Mouse (Mus musculus): ENCODE measurements at regions not wholly inside any gene's neighbourhood (a gene's known extent, or its start where the extent isn't known, plus 50 kb on each side); places are given as distances from the start of the nearest gene placed in this dataset.

DNA sequence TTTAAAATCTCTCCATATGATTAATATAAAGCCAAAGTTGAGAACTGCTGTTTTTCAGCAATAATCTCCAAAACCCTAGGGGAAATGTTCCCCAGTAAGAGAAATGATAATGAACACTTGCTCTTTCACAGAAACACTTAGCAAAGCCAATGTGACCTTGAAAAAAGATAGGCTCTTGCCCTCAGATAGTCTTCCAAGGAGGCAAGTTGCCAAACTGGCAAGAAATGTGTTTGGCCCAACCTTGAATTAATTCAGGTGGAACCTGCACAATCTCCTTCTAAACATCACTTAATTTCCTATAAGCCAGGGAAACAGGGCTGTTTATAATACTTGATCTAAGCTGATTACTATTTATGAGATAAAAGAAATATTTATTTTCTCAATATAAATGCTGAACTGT lies 244.0 kb upstream of the Gnaz start:
- DNase-seq (ENCODE audit: low spot score), result no peak

DNA sequence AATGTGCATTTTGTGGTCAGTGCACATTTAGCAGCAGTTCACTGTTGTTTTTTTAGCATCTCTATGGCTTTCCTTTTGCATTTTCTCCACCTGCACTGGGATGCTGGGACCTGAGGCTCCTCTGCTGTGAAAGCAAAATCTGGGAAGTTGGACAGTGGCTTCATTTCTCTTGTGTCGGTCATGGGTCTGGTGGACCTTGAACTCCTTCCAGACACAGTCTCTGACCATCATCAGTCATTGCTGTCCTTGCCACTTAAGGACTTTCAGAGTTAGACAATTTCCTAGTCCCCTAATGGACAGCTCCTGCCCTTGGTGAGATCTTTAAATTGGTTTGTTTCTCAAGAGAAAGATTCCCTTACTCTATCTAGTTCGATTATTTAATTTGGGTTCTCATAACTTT lies 217.5 kb upstream of the Gnaz start:
- DNase-seq (ENCODE audit: low spot score), result no peak

DNA sequence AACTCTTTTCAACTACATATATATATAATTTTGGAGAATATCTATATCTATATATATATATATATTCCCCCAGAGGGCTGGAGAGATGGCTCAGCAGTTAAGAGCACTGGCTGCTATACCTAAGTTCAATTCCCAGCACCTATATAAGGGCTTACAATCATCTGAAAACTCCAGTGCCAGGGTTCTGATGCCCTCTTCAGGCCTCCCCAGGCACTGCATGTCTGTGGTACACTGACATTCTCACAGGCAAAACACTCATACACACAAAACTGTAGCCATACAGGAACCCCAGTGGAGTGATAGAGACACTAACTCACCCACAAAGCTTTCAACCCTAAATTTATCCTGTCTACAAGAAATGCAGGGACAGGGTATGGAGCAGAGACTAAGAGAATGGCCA lies 216.1 kb upstream of the Gnaz start:
- no peak for DNase-seq (ENCODE audit: low spot score)

DNA sequence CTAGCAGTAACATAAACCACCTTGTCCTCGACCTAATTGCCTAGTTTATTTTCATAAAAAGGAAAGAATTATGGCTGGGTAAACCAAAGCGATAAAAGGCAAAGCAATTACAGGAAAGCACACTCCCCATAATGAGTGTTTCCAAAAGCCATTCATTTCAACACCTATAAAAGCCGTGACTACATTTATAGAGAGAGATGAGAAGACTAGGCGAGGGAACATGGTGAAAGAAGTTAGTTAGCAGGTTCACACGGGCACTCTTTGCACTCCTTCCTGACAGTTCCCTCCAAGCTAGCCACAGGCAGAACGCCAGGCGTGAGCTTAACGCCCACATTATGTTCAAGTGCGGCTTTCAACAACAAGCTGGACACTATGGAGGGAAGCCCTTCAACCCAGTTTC lies 206.2 kb upstream of the Gnaz start:
- DNase-seq (ENCODE audit: low spot score), result no peak

DNA sequence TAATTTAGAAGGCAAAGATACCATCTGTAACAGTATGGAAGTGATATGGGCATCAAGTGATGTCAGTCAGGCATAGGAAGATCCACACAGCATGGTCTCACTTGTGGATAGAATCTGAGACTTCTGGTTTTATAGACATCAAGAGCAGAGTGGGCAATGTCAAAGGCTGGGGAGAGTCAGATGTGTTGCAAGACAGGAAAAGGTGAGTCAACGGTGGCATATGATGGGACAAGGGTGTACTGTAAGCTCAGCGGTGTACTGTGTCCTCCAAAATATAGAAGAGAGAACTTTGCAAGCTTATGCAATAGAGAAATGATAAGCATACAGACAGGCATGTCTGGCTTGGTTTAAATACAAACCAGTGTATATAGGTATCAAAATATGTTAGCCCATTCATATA lies 177.7 kb upstream of the Gnaz start:
- DNase-seq (ENCODE audit: low spot score), result no peak

DNA sequence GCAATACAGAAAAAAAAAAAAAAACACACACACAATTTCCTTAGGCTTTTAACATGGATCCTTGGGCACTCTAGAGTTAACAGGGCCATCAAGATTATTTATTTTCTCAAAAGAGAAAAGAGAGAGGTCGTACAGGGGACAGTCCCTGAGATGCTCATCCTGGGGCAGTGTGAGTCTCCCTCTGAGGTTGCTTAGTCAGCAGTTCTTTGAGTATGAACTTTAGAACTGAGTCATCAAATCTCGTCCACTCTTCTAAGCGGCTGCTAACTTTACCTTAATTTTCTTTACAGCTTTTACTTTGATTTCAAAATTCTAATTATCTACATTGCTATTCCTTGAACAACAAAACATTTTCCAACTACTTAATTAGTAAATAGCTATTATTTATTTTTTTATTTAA lies 177.0 kb upstream of the Gnaz start:
- DNase-seq (ENCODE audit: low spot score), result no peak

DNA sequence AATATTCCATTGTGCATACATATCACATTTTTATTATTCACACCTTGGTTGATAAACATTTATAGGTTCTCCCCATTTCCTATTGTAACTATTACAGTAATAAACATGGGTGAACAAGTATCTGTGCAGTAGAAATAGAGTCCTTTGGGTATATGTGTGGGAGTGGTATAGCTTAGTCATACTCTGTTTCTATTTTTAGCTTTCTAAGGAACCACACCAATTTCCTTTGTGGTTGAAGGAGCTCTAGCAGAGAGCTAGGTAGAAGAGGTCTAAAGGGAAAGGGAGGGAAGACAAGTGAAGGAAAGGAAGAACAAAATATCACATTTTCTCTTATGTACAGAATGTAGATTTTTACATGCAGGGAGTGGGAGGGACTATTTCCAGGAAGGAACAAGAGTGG lies 143.6 kb upstream of the Gnaz start:
- DNase-seq (ENCODE audit: low spot score), result no peak

DNA sequence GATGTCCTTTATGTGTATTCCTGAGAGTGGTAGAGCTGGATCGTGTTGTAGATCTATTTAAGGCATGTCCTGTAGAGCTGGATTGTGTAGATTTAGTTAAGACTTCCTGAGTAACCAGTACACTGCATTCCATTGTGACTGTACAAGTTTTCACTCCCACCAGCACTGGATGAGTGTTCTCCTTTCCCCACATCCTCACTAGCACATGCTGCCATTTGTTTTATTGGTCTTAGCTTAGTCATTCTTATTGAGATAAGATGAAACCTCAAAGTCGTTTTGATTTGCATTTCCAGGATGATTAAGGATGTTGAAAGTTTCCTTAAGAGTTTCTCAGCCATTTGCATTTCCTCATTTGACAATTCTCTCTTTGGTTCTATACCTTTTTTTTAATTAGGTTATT lies 132.6 kb upstream of the Gnaz start:
- no peak for DNase-seq (ENCODE audit: low spot score)

DNA sequence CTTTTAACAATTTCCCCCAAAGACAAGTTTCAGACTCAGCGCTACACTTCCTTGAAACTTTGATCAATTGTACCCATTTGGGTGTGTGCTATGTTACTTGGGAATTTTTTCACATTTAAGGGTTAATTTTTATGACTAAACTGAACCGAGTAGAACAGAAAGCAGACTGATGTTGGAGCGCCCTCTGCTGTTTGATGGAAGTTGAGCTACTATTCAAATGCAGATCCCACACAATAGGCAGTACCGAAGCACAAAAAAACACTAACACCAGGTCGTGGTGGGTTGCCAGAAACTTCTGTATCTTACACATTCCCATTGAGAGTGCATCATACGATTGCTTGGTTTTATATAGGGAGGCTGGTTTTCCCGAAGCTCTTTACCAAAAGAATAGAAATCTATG lies 118.6 kb upstream of the Gnaz start:
- DNase-seq (ENCODE audit: low spot score), result peak; percentile 77

DNA sequence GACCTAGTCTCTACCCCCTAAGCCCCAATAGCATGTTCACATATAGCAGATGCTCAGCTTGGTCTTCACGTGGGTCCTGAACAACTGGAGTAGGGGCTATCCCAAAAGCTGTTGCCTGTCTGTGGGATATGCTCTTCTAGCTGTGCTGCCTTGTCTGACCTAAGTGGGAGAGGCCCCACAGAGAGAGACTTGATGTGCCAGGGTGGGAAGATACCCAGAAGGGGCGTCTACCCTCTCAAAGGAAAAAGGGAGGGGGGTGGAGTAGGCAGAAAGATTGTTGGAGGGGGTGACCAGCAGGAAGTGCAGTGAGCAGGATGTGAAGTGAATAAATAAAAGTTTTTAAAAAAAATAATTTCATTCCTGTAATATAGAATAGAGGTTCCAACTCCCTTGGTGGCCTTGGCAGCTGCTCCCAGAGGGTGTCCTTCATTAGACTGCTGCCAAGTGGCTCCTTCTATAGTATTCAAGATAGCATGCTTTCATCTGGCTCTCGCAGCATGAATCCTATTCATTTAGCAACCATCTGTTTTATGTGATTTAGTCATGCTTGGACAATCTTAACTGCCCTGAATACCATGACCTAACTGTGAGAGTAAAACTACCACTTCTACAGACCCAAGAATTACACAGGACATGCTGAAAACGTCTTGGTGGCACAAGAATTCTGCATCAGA lies 111.8 kb upstream of the Gnaz start:
- DNase-seq (ENCODE audit: low spot score), result no peak

Measured in layer of hippocampus, adult 11-12 months (tissue).